ENCODE assay signal across 23 mouse cellular contexts in genomic region chr7:45026256-45026655, GRCm38 (mm10). TPM values are rescaled to one million over a fixed set of nuclear protein-coding genes. Genes with fewer than 3 reads are reported as not detected.
DNase-seq lines count a peak whose midpoint lies in the region; ATAC-seq and TF ChIP-seq lines count a peak whose summit lies in the region.
"Had no signal": no experiment of that assay in that cellular context is flagged by ENCODE, and none has a peak within 500 bp of the region (broad histone marks: within the 10 kb centered on the region; RNA-seq: fewer than 3 reads in every experiment).

No protein-coding gene starts in this region.

- no peak overlapping the region for H3K4me2 ChIP-seq in embryonic facial prominence, embryonic 11.5 days (ENCODE audit: low read depth, low read length)
- no peak overlapping the region for H3K4me2 ChIP-seq in liver, postnatal 0 days (ENCODE audit: low read depth, low read length)
- no peak overlapping the region for H3K4me2 ChIP-seq in hindbrain, embryonic 15.5 days
- no peak overlapping the region for H3K4me2 ChIP-seq in neural tube, embryonic 15.5 days
- H3K4me2 ChIP-seq: heart, embryonic 11.5 days; liver, embryonic 13.5 days; neural tube, embryonic 12.5 days; stomach, embryonic 15.5 days had no signal

- no peak overlapping the region for H3K4me3 ChIP-seq in embryonic facial prominence, embryonic 11.5 days (ENCODE audit: low read depth, low read length)
- no peak overlapping the region for H3K4me3 ChIP-seq in embryonic facial prominence, embryonic 10.5 days
- no peak overlapping the region for H3K4me3 ChIP-seq in liver, adult 2 months (ENCODE audit: insufficient read depth, low read depth, low read length)
- no peak overlapping the region for H3K4me3 ChIP-seq in liver, postnatal 0 days (ENCODE audit: low read depth, low read length)
- no peak overlapping the region for H3K4me3 ChIP-seq in hindbrain, embryonic 15.5 days
- H3K4me3 ChIP-seq in neural tube, embryonic 15.5 days (replicated peaks): no peak overlapping the region
- H3K4me3 ChIP-seq: forebrain, embryonic 10.5 days; liver, embryonic 13.5 days; megakaryocyte, embryonic 14.5 days; neural tube, embryonic 12.5 days; stomach, embryonic 15.5 days had no signal

- H3K9ac ChIP-seq in embryonic facial prominence, embryonic 11.5 days (replicated peaks; ENCODE audit: low read length): no peak overlapping the region
- no peak overlapping the region for H3K9ac ChIP-seq in liver, adult 2 months (ENCODE audit: low read depth, low read length)
- no peak overlapping the region for H3K9ac ChIP-seq in liver, postnatal 0 days (replicated peaks)
- H3K9ac ChIP-seq in hindbrain, embryonic 15.5 days: no peak overlapping the region
- no peak overlapping the region for H3K9ac ChIP-seq in neural tube, embryonic 15.5 days (replicated peaks)
- H3K9ac ChIP-seq: liver, embryonic 13.5 days; neural tube, embryonic 12.5 days; stomach, embryonic 15.5 days had no signal

- TF ChIP-seq EP300 in liver, postnatal 0 days (IDR thresholded peaks at IDR 0.05; ENCODE audit: low read depth): no peak

- no peaks in the 10 kb centered on the region for H3K4me1 ChIP-seq in embryonic facial prominence, embryonic 11.5 days (ENCODE audit: control insufficient read depth, insufficient read depth, low read length)
- peaks cover 16% of the 10 kb centered on the region for H3K4me1 ChIP-seq in embryonic facial prominence, embryonic 10.5 days
- H3K4me1 ChIP-seq in liver, adult 2 months (ENCODE audit: control insufficient read depth, insufficient read depth, low read length): peaks cover 7% of the 10 kb centered on the region
- H3K4me1 ChIP-seq in liver, postnatal 0 days (ENCODE audit: insufficient read depth): peaks cover 3% of the 10 kb centered on the region; the same call in 1 of the 2 replicates
- peaks cover 11% of the 10 kb centered on the region for H3K4me1 ChIP-seq in hindbrain, embryonic 15.5 days (replicated peaks)
- peaks cover 10% of the 10 kb centered on the region for H3K4me1 ChIP-seq in neural tube, embryonic 15.5 days

- no peak for TF ChIP-seq POLR2A in liver, adult 2 months (IDR thresholded peaks at IDR 0.05; ENCODE audit: extremely low read depth, insufficient read depth, low read length)

- peaks cover 32% of the 10 kb centered on the region for H3K36me3 ChIP-seq in embryonic facial prominence, embryonic 11.5 days (replicated peaks; ENCODE audit: control insufficient read depth, insufficient read depth, low read depth, low read length)
- peaks cover 52% of the 10 kb centered on the region for H3K36me3 ChIP-seq in embryonic facial prominence, embryonic 10.5 days (replicated peaks)
- peaks cover 7% of the 10 kb centered on the region; the same call in 1 of the 2 replicates for H3K36me3 ChIP-seq in liver, adult 2 months (ENCODE audit: control insufficient read depth, insufficient read depth, low read length)
- peaks cover 33% of the 10 kb centered on the region for H3K36me3 ChIP-seq in liver, postnatal 0 days (replicated peaks; ENCODE audit: insufficient read depth, low read length)
- H3K36me3 ChIP-seq in hindbrain, embryonic 15.5 days: peaks cover 45% of the 10 kb centered on the region
- peaks cover 43% of the 10 kb centered on the region for H3K36me3 ChIP-seq in neural tube, embryonic 15.5 days

- no peaks in the 10 kb centered on the region for H3K79me2 ChIP-seq in liver, adult 2 months (ENCODE audit: control insufficient read depth, insufficient read depth, low read length)

- no peak for DNase-seq in embryonic facial prominence, embryonic 11.5 days (ENCODE audit: low spot score)
- DNase-seq in embryonic facial prominence, embryonic 10.5 days (ENCODE audit: low spot score): no peak
- DNase-seq in liver, adult 2 months (ENCODE audit: extremely low read depth, low read depth, low spot score): no peak
- no peak for DNase-seq in liver, postnatal 0 days
- no peak for DNase-seq in ovary, postnatal 36 days (ENCODE audit: low spot score)
- no peak for DNase-seq in left cerebral cortex, postnatal 10 days (ENCODE audit: extremely low spot score in 1 of 2, low spot score in 2 of 2)
- DNase-seq: cerebellum, postnatal 14 days; gastrocnemius, postnatal 10 days; heart, postnatal 4 days; kidney, adult 11 months; kidney, postnatal 10 days; liver, embryonic 13.5 days; retina, postnatal 1 day; thymus, postnatal 14 days had no signal

- ATAC-seq in embryonic facial prominence, embryonic 11.5 days (replicated peaks; ENCODE audit: insufficient number of reproducible peaks, low FRiP score, low TSS enrichment, low read depth): 0 out of 2 replicates have a peak, but pooled peaks have one; percentile 19
- no peak for ATAC-seq in liver, postnatal 0 days
- peak; percentile 19; the same call in 1 of the 2 replicates for ATAC-seq in hindbrain, embryonic 15.5 days (ENCODE audit: low FRiP score, low read depth)
- no peak; the same call in 1 of the 2 replicates for ATAC-seq in neural tube, embryonic 15.5 days (ENCODE audit: low FRiP score)
- ATAC-seq: lung, postnatal 0 days had no signal

- no peak for TF ChIP-seq CTCF in liver, adult 2 months (IDR thresholded peaks at IDR 0.05; ENCODE audit: low read depth, low read length)
- TF ChIP-seq CTCF in liver, postnatal 0 days (IDR thresholded peaks at IDR 0.05; ENCODE audit: low read depth): no peak

- no peak overlapping the region for H3K27ac ChIP-seq in embryonic facial prominence, embryonic 11.5 days (replicated peaks; ENCODE audit: low read depth, low read length)
- H3K27ac ChIP-seq in embryonic facial prominence, embryonic 10.5 days (replicated peaks): no peak overlapping the region
- peak overlapping the region; percentile 11; the same call in 1 of the 2 replicates for H3K27ac ChIP-seq in liver, adult 2 months (replicated peaks; ENCODE audit: insufficient read depth, low read depth, low read length)
- no peak overlapping the region for H3K27ac ChIP-seq in liver, postnatal 0 days (ENCODE audit: low read depth)
- H3K27ac ChIP-seq in hindbrain, embryonic 15.5 days (replicated peaks): peak overlapping the region; percentile 37; the same call in 1 of the 2 replicates
- H3K27ac ChIP-seq in neural tube, embryonic 15.5 days (replicated peaks): peak overlapping the region; percentile 7; the same call in 1 of the 2 replicates
- H3K27ac ChIP-seq: forebrain, embryonic 10.5 days; neural tube, embryonic 12.5 days had no signal

- no peaks in the 10 kb centered on the region for H3K9me3 ChIP-seq in embryonic facial prominence, embryonic 11.5 days (replicated peaks; ENCODE audit: control insufficient read depth, low read length)
- H3K9me3 ChIP-seq in embryonic facial prominence, embryonic 10.5 days: no peaks in the 10 kb centered on the region
- no peaks in the 10 kb centered on the region for H3K9me3 ChIP-seq in liver, postnatal 0 days (ENCODE audit: low read length)
- H3K9me3 ChIP-seq in hindbrain, embryonic 15.5 days: no peaks in the 10 kb centered on the region
- H3K9me3 ChIP-seq in neural tube, embryonic 15.5 days (replicated peaks): no peaks in the 10 kb centered on the region
- H3K9me3 ChIP-seq: forebrain, embryonic 10.5 days; liver, embryonic 13.5 days; megakaryocyte, embryonic 14.5 days; neural tube, embryonic 12.5 days; stomach, embryonic 15.5 days had no signal

- 50% methylated on average over 2 of the region's 2 CpGs for WGBS in embryonic facial prominence, embryonic 11.5 days
- WGBS in embryonic facial prominence, embryonic 10.5 days: 66% methylated on average over 2 of the region's 2 CpGs
- WGBS in liver, adult 2 months: 89% methylated on average over 2 of the region's 2 CpGs
- WGBS in liver, postnatal 0 days (ENCODE audit: insufficient replicate concordance): 74% methylated on average over 2 of the region's 2 CpGs
- whole genome bisulfite sequencing in hindbrain, embryonic 15.5 days: 50% methylated on average over 2 of the region's 2 CpGs
- WGBS in neural tube, embryonic 15.5 days: 33% methylated on average over 2 of the region's 2 CpGs

- intact Hi-C loops in left cerebral cortex, postnatal 10 days (cut with DNase I): no loop called here

- no peaks in the 10 kb centered on the region for H3K27me3 ChIP-seq in embryonic facial prominence, embryonic 11.5 days (ENCODE audit: control insufficient read depth, insufficient read depth, low read length)
- no peaks in the 10 kb centered on the region for H3K27me3 ChIP-seq in embryonic facial prominence, embryonic 10.5 days (replicated peaks; ENCODE audit: low read depth, poor library complexity, severe bottlenecking)
- no peaks in the 10 kb centered on the region for H3K27me3 ChIP-seq in liver, adult 2 months (ENCODE audit: control insufficient read depth, insufficient read depth, low read length)
- H3K27me3 ChIP-seq in liver, postnatal 0 days (ENCODE audit: insufficient read depth, low read length): no peaks in the 10 kb centered on the region
- no peaks in the 10 kb centered on the region for H3K27me3 ChIP-seq in hindbrain, embryonic 15.5 days
- no peaks in the 10 kb centered on the region for H3K27me3 ChIP-seq in neural tube, embryonic 15.5 days (replicated peaks)
- H3K27me3 ChIP-seq: CH12.LX; megakaryocyte, embryonic 14.5 days; neural tube, embryonic 12.5 days; stomach, embryonic 15.5 days had no signal

RNA-seq across cellular contexts. Expression of gene Rras, which starts 8.5 kb away (rescaled TPM):
- 18.5 and 23.9 TPM in 2 replicates for polyA plus RNA-seq in embryonic facial prominence, embryonic 11.5 days (2014; fragmentation: Nextera tagmentation; extraction: Ambion mirVana)
- polyA plus RNA-seq in embryonic facial prominence, embryonic 10.5 days (2016; fragmentation: Nextera tagmentation; extraction: Ambion mirVana): 18.8 and 20.3 TPM in 2 replicates
- total RNA-seq in liver, adult 2 months (2014; rRNA removed): 8.9 and 13.9 TPM in 2 replicates
- 53.4 and 54.9 TPM in 2 replicates for polyA plus RNA-seq in liver, adult 2 months (2012; rRNA removed)
- 25.4 and 31.4 TPM in 2 replicates for polyA plus RNA-seq in liver, postnatal 0 days (2015; fragmentation: Nextera tagmentation; extraction: Ambion mirVana)
- polyA plus RNA-seq in hindbrain, embryonic 15.5 days (2015; fragmentation: Nextera tagmentation; extraction: Ambion mirVana): 15.5 and 16.0 TPM in 2 replicates
- polyA plus RNA-seq in neural tube, embryonic 15.5 days (2015; fragmentation: Nextera tagmentation; extraction: Ambion mirVana): 14.2 and 24.2 TPM in 2 replicates
- 1 to 10 TPM; 8.7 to 9.6 TPM for total RNA-seq in left cerebral cortex, postnatal 10 days (2021)

RNA-seq across cellular contexts. Expression of gene Scaf1, which starts 10.1 kb away (rescaled TPM):
- polyA plus RNA-seq in embryonic facial prominence, embryonic 11.5 days (2014; fragmentation: Nextera tagmentation; extraction: Ambion mirVana): 40.0 and 41.1 TPM in 2 replicates
- polyA plus RNA-seq in embryonic facial prominence, embryonic 10.5 days (2016; fragmentation: Nextera tagmentation; extraction: Ambion mirVana): 46.2 and 47.9 TPM in 2 replicates
- total RNA-seq in liver, adult 2 months (2014; rRNA removed): 4.4 and 9.7 TPM in 2 replicates
- polyA plus RNA-seq in liver, adult 2 months (2012; rRNA removed): 25.7 and 31.8 TPM in 2 replicates
- polyA plus RNA-seq in liver, postnatal 0 days (2015; fragmentation: Nextera tagmentation; extraction: Ambion mirVana): 7.5 and 8.1 TPM in 2 replicates
- 49.8 and 56.5 TPM in 2 replicates for polyA plus RNA-seq in hindbrain, embryonic 15.5 days (2015; fragmentation: Nextera tagmentation; extraction: Ambion mirVana)
- polyA plus RNA-seq in neural tube, embryonic 15.5 days (2015; fragmentation: Nextera tagmentation; extraction: Ambion mirVana): 43.3 and 46.1 TPM in 2 replicates
- total RNA-seq in left cerebral cortex, postnatal 10 days (2021): 100 to 1,000 TPM; 156 to 160 TPM

RNA-seq across cellular contexts. Expression of gene Prr12, which starts 26.4 kb away (rescaled TPM):
- 10.9 and 11.8 TPM in 2 replicates for polyA plus RNA-seq in embryonic facial prominence, embryonic 11.5 days (2014; fragmentation: Nextera tagmentation; extraction: Ambion mirVana)
- polyA plus RNA-seq in embryonic facial prominence, embryonic 10.5 days (2016; fragmentation: Nextera tagmentation; extraction: Ambion mirVana): 13.4 and 14.9 TPM in 2 replicates
- total RNA-seq in liver, adult 2 months (2014; rRNA removed): 1.2 and 1.7 TPM in 2 replicates
- 2.7 and 3.7 TPM in 2 replicates for polyA plus RNA-seq in liver, adult 2 months (2012; rRNA removed)
- polyA plus RNA-seq in liver, postnatal 0 days (2015; fragmentation: Nextera tagmentation; extraction: Ambion mirVana): 1.6 and 1.7 TPM in 2 replicates
- 14.6 and 15.3 TPM in 2 replicates for polyA plus RNA-seq in hindbrain, embryonic 15.5 days (2015; fragmentation: Nextera tagmentation; extraction: Ambion mirVana)
- 11.4 and 12.3 TPM in 2 replicates for polyA plus RNA-seq in neural tube, embryonic 15.5 days (2015; fragmentation: Nextera tagmentation; extraction: Ambion mirVana)
- total RNA-seq in left cerebral cortex, postnatal 10 days (2021): 10 to 100 TPM; 67.4 to 68.0 TPM

RNA-seq across cellular contexts. Expression of gene Bcl2l12, which starts 27.7 kb away (rescaled TPM):
- 69.9 and 71.7 TPM in 2 replicates for polyA plus RNA-seq in embryonic facial prominence, embryonic 11.5 days (2014; fragmentation: Nextera tagmentation; extraction: Ambion mirVana)
- polyA plus RNA-seq in embryonic facial prominence, embryonic 10.5 days (2016; fragmentation: Nextera tagmentation; extraction: Ambion mirVana): 87.0 and 90.7 TPM in 2 replicates
- 4.2 and 5.6 TPM in 2 replicates for total RNA-seq in liver, adult 2 months (2014; rRNA removed)
- polyA plus RNA-seq in liver, adult 2 months (2012; rRNA removed): 13.3 and 14.5 TPM in 2 replicates
- 11.7 and 13.1 TPM in 2 replicates for polyA plus RNA-seq in liver, postnatal 0 days (2015; fragmentation: Nextera tagmentation; extraction: Ambion mirVana)
- polyA plus RNA-seq in hindbrain, embryonic 15.5 days (2015; fragmentation: Nextera tagmentation; extraction: Ambion mirVana): 12.8 and 13.3 TPM in 2 replicates
- polyA plus RNA-seq in neural tube, embryonic 15.5 days (2015; fragmentation: Nextera tagmentation; extraction: Ambion mirVana): 9.8 and 19.8 TPM in 2 replicates
- 1 to 10 TPM; 3.8 to 5.1 TPM for total RNA-seq in left cerebral cortex, postnatal 10 days (2021)

RNA-seq across cellular contexts. Expression of gene Irf3, which starts 28.8 kb away (rescaled TPM):
- polyA plus RNA-seq in embryonic facial prominence, embryonic 11.5 days (2014; fragmentation: Nextera tagmentation; extraction: Ambion mirVana): 62.4 and 71.9 TPM in 2 replicates
- polyA plus RNA-seq in embryonic facial prominence, embryonic 10.5 days (2016; fragmentation: Nextera tagmentation; extraction: Ambion mirVana): 70.3 and 77.5 TPM in 2 replicates
- total RNA-seq in liver, adult 2 months (2014; rRNA removed): 58.5 and 59.0 TPM in 2 replicates
- polyA plus RNA-seq in liver, adult 2 months (2012; rRNA removed): 82.0 and 101 TPM in 2 replicates
- polyA plus RNA-seq in liver, postnatal 0 days (2015; fragmentation: Nextera tagmentation; extraction: Ambion mirVana): 35.9 and 38.0 TPM in 2 replicates
- 57.4 and 58.1 TPM in 2 replicates for polyA plus RNA-seq in hindbrain, embryonic 15.5 days (2015; fragmentation: Nextera tagmentation; extraction: Ambion mirVana)
- 56.8 and 70.2 TPM in 2 replicates for polyA plus RNA-seq in neural tube, embryonic 15.5 days (2015; fragmentation: Nextera tagmentation; extraction: Ambion mirVana)
- 10 to 100 TPM; 25.5 to 32.2 TPM for total RNA-seq in left cerebral cortex, postnatal 10 days (2021)

Comparison
In these comparisons a context has a peak if more than half of its experiments do, and no peak if none do; other contexts are left out.
1. H3K27ac ChIP-seq: peak in liver, adult 2 months (single experiment), hindbrain, embryonic 15.5 days (single experiment) and neural tube, embryonic 15.5 days (single experiment); none in embryonic facial prominence, embryonic 11.5 days (single experiment), embryonic facial prominence, embryonic 10.5 days (single experiment) and liver, postnatal 0 days (single experiment).
2. ATAC-seq: peak in embryonic facial prominence, embryonic 11.5 days (single experiment) and hindbrain, embryonic 15.5 days (single experiment); none in liver, postnatal 0 days (single experiment) and neural tube, embryonic 15.5 days (single experiment).